Mouse (Mus musculus) layer of hippocampus, adult 9-10 months (tissue): ENCODE results near the gene Rbpj.

ENCODE experiments used
- DNase-seq: peaks from one replicate; pipeline ENCODE4 v3.0.0; 2022; ENCODE audit warnings: low spot score

Rbpj gene

DNA sequence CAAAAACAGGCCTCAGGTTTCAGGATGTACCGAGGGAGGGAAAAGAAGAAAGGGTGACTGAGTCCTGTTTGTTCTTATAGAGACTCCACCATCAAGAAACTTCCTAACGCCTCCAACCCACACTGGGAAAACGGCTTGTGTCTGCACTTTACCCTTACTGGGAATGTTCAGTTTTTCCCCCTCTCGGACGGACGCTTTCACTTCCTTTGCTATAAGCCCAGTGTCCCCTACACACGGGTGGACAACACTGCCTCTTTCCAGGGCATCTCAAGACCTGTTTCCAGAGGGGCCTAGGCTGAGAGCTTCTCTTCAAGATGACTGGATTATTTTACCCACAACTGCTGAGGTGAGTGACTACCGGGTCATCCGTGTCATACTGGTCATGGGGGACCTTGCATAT is at the start of gene Rbpj:
Rbpj (plus strand) TSS at position 270 of the 400 bp plus-strand sequence.
- no peak for DNase-seq

GRCm38 (mm10) chr5:53420777-53421176 is 45.2 kb upstream of the Rbpj start:
- DNase-seq: no peak

- no peak for DNase-seq
Measured at GRCm38 (mm10) chr5:53421291-53421690, 44.7 kb upstream of the Rbpj start.

- no peak for DNase-seq
Measured at GRCm38 (mm10) chr5:53427411-53427810, 38.5 kb upstream of the Rbpj start.

- no peak for DNase-seq
Measured at GRCm38 (mm10) chr5:53429683-53430477, 36.1 kb upstream of the Rbpj start.

DNA sequence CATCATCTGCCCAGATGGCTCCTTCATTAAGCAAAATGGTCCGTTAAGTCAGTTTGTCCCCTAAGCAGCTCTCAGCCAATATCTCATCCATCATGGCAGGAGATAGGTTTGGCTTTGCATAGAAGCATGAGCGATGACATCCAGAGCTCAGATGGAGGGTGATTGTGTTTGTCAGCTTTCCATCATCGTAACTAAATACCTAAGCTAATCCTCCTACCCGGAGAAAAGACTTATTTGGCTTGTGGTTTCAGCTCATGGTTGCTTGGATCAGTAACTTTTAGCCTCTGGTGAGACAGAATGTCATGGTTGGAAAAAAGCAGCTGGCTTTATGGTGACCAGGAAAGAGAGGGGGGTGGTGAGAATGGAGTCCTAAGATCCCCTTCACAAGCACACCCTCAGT is 33.5 kb upstream of the Rbpj start:
- no peak for DNase-seq

DNA sequence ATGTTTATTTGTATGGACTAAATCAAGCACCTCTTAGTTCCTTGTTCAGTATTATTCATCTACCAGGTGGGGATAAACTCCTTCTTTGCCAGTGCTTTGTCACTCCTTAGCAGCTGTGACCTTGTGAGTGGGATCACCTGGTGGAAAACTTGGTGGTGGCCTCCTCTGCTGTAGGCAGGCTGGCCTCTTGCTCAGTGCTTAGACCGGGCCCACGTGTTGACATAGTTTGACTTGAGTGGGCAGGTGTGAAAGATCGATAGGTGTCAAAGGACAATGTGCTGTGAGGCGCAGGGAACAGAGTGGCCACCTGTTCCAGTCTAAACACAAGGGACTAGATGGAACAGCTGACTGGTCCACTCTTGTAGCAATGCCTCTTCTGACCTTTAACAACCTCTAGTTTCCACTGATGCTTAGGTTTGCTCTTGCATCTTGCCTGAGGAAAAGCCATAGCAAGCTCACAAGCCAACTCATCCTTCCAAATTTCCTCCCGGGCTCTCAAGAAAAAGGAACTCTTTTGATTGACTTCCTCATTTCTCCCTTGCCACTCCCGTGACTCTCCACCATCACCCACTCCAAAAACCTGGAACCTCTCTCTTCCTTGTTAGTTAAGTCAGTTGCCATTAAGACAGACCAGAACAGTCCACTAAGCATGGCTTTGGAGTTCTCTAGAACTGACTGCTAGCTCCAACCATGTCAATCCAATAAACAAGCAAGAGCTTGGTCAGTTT is 28.9 kb upstream of the Rbpj start:
- no peak for DNase-seq

DNA sequence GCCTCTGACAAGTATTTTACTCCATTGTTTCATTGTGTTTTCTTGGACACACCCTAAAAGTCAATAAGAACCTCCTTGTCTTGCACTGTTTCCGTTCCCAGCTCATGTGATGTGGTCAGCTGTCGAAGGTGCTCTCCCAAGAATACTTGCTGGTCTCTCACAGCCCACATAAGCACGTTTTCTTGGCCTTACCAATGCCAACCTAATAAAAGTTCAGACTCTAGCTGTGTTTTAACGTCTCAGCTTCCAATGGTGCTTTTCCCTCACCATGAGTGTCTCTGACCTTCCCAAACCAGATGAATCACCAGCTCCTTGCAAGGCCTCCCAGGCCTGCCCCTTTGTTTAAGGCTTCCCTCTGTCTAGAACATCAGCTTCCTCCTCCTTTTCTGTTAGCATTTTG is 28.2 kb upstream of the Rbpj start:
- no peak for DNase-seq

DNA sequence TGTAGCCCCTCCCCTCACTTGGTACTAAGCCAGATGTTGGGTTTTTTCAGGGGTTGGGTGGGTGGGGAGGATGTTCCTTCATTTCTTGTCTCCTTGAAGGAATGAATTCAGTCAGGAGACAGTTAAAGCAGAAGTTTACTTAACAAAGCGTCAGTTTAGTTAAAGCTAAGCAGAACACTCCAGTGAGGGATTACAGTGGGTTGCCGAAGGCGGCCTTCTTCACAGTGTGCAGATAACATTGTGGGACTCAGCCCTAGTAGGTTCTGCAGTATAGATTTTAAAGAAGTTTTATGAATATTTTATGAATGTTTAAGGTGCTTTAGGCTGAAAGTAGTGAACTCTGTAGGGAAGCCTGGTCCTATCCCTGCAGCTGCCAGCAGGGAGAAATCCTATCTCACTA is 27.7 kb upstream of the Rbpj start:
- no peak for DNase-seq

DNA sequence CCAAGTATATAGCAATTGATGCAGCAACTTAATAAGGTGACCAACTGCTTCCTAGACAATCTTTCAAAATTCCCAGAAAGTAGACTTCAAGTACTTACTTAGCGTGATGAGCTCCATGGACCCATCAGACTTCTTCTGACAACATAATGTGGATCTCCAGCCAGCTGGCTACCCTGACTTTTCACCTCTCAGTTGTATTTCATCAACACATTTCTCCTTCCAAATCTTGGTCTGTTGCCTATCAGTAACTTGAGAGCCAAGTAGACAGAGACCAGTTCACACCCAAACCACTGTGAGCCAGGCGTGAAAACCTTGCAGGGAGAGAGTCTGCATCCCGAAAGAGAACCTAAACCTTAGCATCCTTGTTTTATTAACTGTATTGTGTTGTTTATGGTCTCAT is 26.3 kb upstream of the Rbpj start:
- DNase-seq: no peak

DNA sequence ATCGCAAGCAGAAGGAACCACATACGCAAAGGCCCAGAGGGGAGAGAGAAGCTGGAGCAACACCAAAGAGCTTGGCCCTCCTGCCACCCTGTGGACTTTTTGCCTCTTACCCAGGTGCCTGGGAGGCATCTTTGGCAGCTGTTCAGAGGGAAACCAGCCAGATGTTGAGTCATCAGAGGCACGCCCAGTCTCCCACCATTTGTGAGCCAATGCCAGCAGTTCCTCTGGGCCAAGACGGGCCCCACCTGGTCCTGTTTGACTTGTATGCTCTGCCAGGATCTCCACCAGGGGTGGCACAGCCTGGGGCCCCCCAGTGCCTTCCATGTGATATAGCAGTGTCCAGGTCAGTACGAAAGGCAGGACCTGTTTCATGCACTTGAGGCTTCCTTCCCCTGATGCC is 21.9 kb upstream of the Rbpj start:
- no peak for DNase-seq

DNA sequence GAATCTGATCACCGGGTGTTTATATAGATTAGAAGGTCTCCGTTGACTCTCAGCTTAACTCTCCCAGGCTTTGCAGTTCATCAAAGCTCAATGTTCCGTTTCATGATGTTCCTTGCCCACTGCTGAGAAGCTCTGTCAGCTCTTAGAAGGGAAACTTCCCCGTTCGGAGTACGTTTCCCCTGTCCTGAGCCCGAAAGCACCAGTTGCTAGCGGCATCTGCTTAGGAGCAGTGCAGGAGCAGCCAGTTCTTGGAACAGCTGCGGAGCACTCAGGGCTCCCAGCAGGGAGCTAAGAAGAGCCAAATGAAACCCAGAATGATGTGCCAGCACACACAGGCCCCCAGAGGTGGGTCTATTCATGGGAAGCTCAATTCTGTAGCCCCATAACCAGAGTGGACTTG is 15.0 kb upstream of the Rbpj start:
- DNase-seq: no peak

DNA sequence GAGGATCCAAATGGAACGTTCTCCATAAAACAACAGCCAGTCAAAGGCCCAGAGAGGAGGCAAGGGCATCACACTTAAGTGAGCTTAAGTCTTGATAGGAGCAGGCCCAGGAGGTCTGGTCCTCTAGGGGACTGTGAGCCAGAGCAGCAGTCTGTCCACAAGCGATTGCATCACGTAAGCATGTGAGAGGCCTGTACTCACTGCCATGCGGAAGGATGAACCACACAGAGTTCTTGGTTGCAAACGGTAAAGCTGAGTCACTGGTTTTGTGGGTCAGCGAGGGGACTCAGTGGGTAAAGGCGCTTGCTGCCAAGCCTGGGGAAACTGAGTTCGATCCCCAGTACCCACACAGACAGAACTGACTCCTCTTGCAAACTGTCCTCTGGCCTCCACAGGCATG is 14.1 kb upstream of the Rbpj start:
- no peak for DNase-seq

DNA sequence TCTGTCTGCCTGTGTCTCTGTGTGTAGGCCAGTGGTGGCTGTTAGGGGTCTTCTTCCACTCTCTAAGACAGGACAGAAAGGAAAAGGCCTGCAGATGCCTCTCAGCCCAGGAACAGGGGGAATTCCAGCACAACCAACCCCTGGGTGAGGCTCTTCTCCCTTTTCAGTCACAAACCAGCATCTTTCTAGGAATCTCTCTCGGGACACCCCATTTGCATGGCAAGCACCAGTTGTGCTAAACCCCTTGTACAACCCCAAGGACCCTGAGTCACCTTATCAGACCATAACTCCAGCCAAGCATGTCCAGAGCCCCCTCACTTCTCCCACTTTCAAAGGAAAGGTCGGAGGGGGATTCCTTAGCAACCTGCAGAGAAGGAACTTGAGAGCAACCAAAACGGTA is 13.0 kb upstream of the Rbpj start:
- no peak for DNase-seq

DNA sequence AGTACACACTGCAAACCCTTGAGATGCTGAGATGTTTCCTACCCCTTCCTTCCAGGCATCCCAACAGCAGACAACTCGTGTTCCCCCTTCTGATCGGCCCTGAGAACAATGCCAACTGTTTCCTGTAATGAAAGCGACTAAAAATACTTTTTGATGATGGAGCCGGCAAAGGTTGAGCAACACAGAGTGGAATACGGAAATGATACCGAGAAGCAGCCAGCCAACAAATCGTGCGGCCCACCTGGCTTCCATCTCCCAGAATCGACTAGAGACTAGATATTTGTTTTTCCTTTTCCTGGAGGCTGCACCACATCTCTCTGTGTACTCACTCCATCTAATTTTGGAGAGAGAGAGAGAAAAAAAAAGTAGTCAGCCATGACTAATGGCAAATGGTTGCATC is 11.2 kb upstream of the Rbpj start:
- DNase-seq: peak; percentile 44

GRCm38 (mm10) chr5:53455459-53455858 is 10.5 kb upstream of the Rbpj start:
- no peak for DNase-seq

DNA sequence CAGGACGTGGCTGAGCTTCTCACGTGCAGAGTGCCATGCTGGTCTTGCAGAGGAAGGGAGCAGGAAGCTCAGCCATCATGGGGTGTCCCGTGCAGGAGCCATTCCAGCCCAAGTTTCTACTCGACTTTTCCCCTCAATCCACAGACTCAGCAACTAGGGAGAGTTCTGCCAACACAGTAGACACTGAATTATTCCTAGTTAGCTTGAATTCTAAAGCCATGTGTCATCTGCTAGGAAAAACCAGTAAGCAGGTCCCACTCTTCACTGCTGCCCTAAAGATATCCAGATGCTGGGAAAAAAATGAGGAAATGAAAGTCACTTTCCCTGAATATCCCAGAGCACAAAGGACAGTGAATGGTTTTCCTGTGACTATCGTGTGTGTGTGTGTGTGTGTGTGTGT is 5.8 kb upstream of the Rbpj start:
- DNase-seq: no peak

- no peak for DNase-seq
Measured at GRCm38 (mm10) chr5:53463098-53464018, 2.6 kb upstream of the Rbpj start.

DNA sequence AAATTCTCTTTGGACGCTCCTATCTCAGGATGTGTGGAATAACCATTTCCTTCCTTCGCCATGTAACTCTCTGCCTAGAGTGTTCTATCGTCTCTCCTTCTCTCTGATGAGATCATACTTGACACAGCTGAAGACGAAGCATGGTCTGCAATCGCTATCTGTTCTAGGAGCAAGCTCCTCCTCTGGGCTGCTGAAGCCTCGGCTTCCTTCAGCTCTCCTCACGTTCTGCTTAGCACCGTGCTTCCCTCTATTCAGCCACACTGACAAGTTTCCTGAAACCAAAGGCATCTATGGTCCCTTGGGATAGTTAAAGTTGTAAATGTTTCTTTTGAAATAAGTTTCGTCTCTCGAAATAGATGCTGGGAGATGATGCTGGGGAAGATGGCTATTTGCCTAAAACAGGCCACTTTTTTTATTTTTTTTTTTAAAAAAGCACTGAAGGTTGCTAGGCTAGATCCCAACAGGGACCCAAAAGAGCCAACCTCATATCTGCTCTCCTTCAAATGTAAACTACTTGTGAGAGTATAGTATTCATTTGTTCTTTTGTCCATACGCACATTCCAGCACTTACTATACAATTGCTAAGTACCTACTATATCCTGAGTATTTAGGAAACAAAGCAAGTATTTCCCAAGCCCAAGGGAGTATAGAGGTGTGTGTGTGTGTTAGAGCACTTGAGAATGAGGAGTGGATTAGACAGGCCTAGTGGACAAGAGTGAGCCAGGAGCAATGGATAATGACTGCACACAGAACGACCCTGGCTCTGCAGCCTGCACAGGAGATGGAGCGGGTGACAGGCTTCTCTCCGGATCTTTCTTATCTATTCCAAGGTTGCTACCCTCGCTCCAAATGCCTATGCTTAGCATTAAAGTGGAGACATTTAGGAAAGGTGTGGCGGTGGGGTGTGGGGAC is 726 bp downstream of the Rbpj start:
- DNase-seq: no peak

GRCm38 (mm10) chr5:53467602-53468001 is 1.6 kb downstream of the Rbpj start:
- DNase-seq: no peak

DNA sequence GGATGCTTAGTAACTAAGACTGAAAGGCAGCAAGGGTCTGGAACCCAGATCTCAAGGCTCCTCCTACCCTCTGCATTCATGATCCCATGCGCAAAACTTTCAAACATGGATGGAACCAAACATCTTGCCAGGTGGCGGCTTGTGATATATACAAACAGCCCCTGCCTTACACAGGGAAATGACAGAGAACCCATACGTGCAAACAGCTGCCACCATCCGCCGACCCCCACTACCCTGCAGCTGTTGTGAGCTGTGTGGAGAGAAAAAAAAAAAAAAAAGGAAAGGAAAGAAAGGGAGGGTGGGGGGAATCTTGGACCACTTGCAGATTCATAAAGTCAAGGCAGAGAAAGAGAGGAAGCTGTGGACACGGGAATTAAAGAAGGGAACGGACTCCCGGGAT is 2.4 kb downstream of the Rbpj start:
- no peak for DNase-seq
